7 mouse cellular contexts compared by ENCODE assay signal in genomic region chrX:11664330-11665061, GRCm38 (mm10).
DNase-seq lines count a peak whose midpoint lies in the region.

No protein-coding gene starts in this region.

- H3K27me3 ChIP-seq in midbrain, embryonic 10.5 days (ENCODE audit: low read depth, poor library complexity, severe bottlenecking), result peaks cover 95% of the 10 kb centered on the region

- WGBS in midbrain, embryonic 10.5 days, result 12% methylated on average over 60 of the region's 68 CpGs

- H3K9me3 ChIP-seq in midbrain, embryonic 10.5 days (replicated peaks), result no peaks in the 10 kb centered on the region

- H3K4me3 ChIP-seq in midbrain, embryonic 10.5 days, result peak overlapping the region; percentile 56

- peak; percentile 42 to 51 for DNase-seq in adrenal gland, adult 18-20 months (ENCODE audit: low spot score in 2 of 2)
- peak; percentile 65 for DNase-seq in embryo, embryonic 10 days (ENCODE audit: low spot score)
- DNase-seq in gastrocnemius, postnatal 10 days, result peak; percentile 60
- DNase-seq in induced T-regulatory cell, adult 2 months (ENCODE audit: low read depth), result peak; percentile 58
- peak; percentile 30 for DNase-seq in left cerebral cortex, postnatal 4 days
- DNase-seq in midbrain, embryonic 10.5 days (ENCODE audit: low spot score), result peak; percentile 72
- DNase-seq in skeletal muscle tissue, adult 2 months (ENCODE audit: low read depth, low spot score), result peak; percentile 31

- H3K4me1 ChIP-seq in midbrain, embryonic 10.5 days, result peaks cover 37% of the 10 kb centered on the region

- H3K27ac ChIP-seq in midbrain, embryonic 10.5 days (replicated peaks), result peak overlapping the region; percentile 96

- intact Hi-C loops in left cerebral cortex, postnatal 4 days (cut with DNase I), result loop anchor here (10.0 kb wide), 1 partner anchor 460 kb away; no protein-coding TSS in a partner anchor

- no peaks in the 10 kb centered on the region for H3K36me3 ChIP-seq in midbrain, embryonic 10.5 days

Comparison
In these comparisons a context has a peak if more than half of its experiments do, and no peak if none do; other contexts are left out.
1. Peak in every context shown above with its lines: DNase-seq, H3K4me3 ChIP-seq and H3K27ac ChIP-seq.